8 mouse cellular contexts compared by ENCODE assay signal in the genomic region with DNA sequence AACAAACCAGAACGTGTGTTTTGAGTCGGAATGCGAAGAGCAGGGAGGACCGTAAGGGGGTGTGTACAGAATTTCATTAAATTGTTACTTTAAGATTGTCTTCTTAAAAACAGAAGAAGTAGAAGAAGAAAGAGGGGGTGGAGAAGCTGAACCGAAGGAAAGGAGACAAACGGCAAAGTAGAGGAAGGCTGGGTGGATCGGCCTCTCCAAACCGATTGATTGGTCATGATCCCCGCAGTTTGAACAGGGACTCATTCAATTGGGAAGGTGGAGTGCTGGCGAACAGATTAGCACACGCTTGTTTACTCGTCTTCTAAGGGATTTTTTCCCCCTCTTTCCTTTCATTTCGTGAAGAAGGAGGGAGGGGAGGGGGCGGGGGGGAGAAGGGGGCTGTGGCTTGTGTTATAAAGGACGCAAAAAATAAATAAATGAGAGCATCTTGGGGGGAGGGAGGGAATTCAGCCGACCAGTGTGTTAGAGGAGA. TPM values are rescaled to one million over a fixed set of nuclear protein-coding genes. Genes with fewer than 3 reads are reported as not detected.
A peak's percentile ranks its signal among the peaks of the same experiment; 100 is the strongest.
DNase-seq lines count a peak whose midpoint lies in the region; ATAC-seq and TF ChIP-seq lines count a peak whose summit lies in the region.

A gene (plus strand): TSS at position 434 of the 484 bp plus-strand sequence.

- ATAC-seq in heart, embryonic 14.5 days (ENCODE audit: insufficient number of reproducible peaks, insufficient read depth, low FRiP score, low read depth), result no peak
- ATAC-seq in heart, postnatal 0 days (ENCODE audit: insufficient read depth, low read depth), result no peak
- ATAC-seq in midbrain, embryonic 12.5 days (ENCODE audit: low FRiP score, low read depth), result no peak
- no peak for ATAC-seq in granulocyte monocyte progenitor cell, adult 5-6 weeks (replicated peaks; ENCODE audit: poor library complexity, severe bottlenecking)

- H3K4me3 ChIP-seq in heart, embryonic 14.5 days (ENCODE audit: control insufficient read depth in 1 of 2, insufficient read depth in 1 of 2, low read depth in 1 of 2, low read length in 2 of 2), result peak within 1 kb of the TSS; percentile 55 to 57
- peak within 1 kb of the TSS; percentile 58 for H3K4me3 ChIP-seq in heart, postnatal 0 days (ENCODE audit: low read depth, low read length)
- peak within 1 kb of the TSS; percentile 60 for H3K4me3 ChIP-seq in midbrain, embryonic 12.5 days

- no peaks in the 10 kb centered on the region; the same call in 1 of the 2 replicates for H3K27me3 ChIP-seq in heart, embryonic 14.5 days (ENCODE audit: control insufficient read depth, insufficient read depth, low read length)
- peaks cover 15% of the 10 kb centered on the region for H3K27me3 ChIP-seq in heart, postnatal 0 days (ENCODE audit: control insufficient read depth, insufficient read depth, low read length)
- peaks cover 39% of the 10 kb centered on the region for H3K27me3 ChIP-seq in midbrain, embryonic 12.5 days

- no peak for DNase-seq in heart, postnatal 36 days
- DNase-seq in adipocyte (ENCODE audit: low spot score), result peak; percentile 8
- DNase-seq in heart, postnatal 0 days (ENCODE audit: low spot score), result no peak
- DNase-seq in testis, postnatal 14 days (ENCODE audit: low spot score), result no peak
- DNase-seq in MN1 (ENCODE audit: low spot score), result no peak

- H3K27ac ChIP-seq in heart, embryonic 14.5 days (replicated peaks in 1 of 2; ENCODE audit: control insufficient read depth in 1 of 2, insufficient read depth in 1 of 2, low read depth in 2 of 2, low read length in 2 of 2), result no peak within 1 kb of the TSS
- H3K27ac ChIP-seq in heart, postnatal 0 days (ENCODE audit: low read depth), result no peak within 1 kb of the TSS
- H3K27ac ChIP-seq in midbrain, embryonic 12.5 days (replicated peaks), result no peak within 1 kb of the TSS

- peak within 1 kb of the TSS; percentile 75 for H3K9ac ChIP-seq in heart, embryonic 14.5 days (ENCODE audit: low read length)
- peak within 1 kb of the TSS; percentile 67 for H3K9ac ChIP-seq in heart, postnatal 0 days (replicated peaks; ENCODE audit: low read depth, low read length)
- peak within 1 kb of the TSS; percentile 58 for H3K9ac ChIP-seq in midbrain, embryonic 12.5 days (replicated peaks)

- H3K4me1 ChIP-seq in heart, embryonic 14.5 days (ENCODE audit: control insufficient read depth in 2 of 2, insufficient read depth in 2 of 2, low read length in 2 of 2), result peaks cover 6 to 12% of the 10 kb centered on the region in 2 experiments
- no peaks in the 10 kb centered on the region for H3K4me1 ChIP-seq in heart, postnatal 0 days (ENCODE audit: control insufficient read depth, insufficient read depth)
- H3K4me1 ChIP-seq in midbrain, embryonic 12.5 days, result peaks cover 27% of the 10 kb centered on the region

- H3K4me2 ChIP-seq in heart, embryonic 14.5 days (ENCODE audit: low read length), result peak within 1 kb of the TSS; percentile 95
- peak within 1 kb of the TSS; percentile 96 for H3K4me2 ChIP-seq in heart, postnatal 0 days (ENCODE audit: low read depth, low read length)
- H3K4me2 ChIP-seq in midbrain, embryonic 12.5 days (replicated peaks), result peak within 1 kb of the TSS; percentile 91

- under 1% methylated on average over 16 of the region's 16 CpGs for WGBS in heart, embryonic 14.5 days
- under 1% methylated on average over 15 of the region's 16 CpGs for WGBS in heart, postnatal 0 days
- 1% methylated on average over 15 of the region's 16 CpGs for WGBS in midbrain, embryonic 12.5 days

- TF ChIP-seq EP300 in heart, postnatal 0 days (IDR thresholded peaks at IDR 0.05; ENCODE audit: low read depth), result no peak

- no peak for TF ChIP-seq CTCF in heart, postnatal 0 days (IDR thresholded peaks at IDR 0.05; ENCODE audit: low read depth)

- H3K36me3 ChIP-seq in heart, embryonic 14.5 days (ENCODE audit: control insufficient read depth, insufficient read depth, low read length), result no peaks in the 10 kb centered on the region
- H3K36me3 ChIP-seq in heart, postnatal 0 days (replicated peaks; ENCODE audit: control insufficient read depth, insufficient read depth, low read length), result no peaks in the 10 kb centered on the region
- H3K36me3 ChIP-seq in midbrain, embryonic 12.5 days, result no peaks in the 10 kb centered on the region

- intact Hi-C loops in heart, postnatal 36 days (cut with DNase I), result loop anchor here (2.0 to 10.0 kb wide), 2 partner anchors 373 to 589 kb away; no protein-coding TSS in a partner anchor

- H3K9me3 ChIP-seq in heart, embryonic 14.5 days (ENCODE audit: control insufficient read depth, low read length), result no peaks in the 10 kb centered on the region
- no peaks in the 10 kb centered on the region for H3K9me3 ChIP-seq in heart, postnatal 0 days (replicated peaks; ENCODE audit: control insufficient read depth, low read length)
- no peaks in the 10 kb centered on the region for H3K9me3 ChIP-seq in midbrain, embryonic 12.5 days

RNA-seq across cellular contexts. Expression of the gene that starts here (rescaled TPM):
- 0.40 and 0.73 TPM in 2 replicates for polyA plus RNA-seq in heart, embryonic 14.5 days (2014; fragmentation: Nextera tagmentation; extraction: Ambion mirVana)
- total RNA-seq in heart, postnatal 36 days (2021), result under 1 TPM; 0.43 to 0.50 TPM
- 1.2 and 1.9 TPM in 2 replicates for total RNA-seq in heart, postnatal 0 days (2014; rRNA removed; ENCODE audit: low replicate concordance)
- 0.14 and 0.19 TPM in 2 replicates for polyA plus RNA-seq in heart, postnatal 0 days (2015; fragmentation: Nextera tagmentation; extraction: Ambion mirVana)
- 1.3 and 1.5 TPM in 2 replicates for polyA plus RNA-seq in midbrain, embryonic 12.5 days (2016; fragmentation: Nextera tagmentation; extraction: Ambion mirVana)
- not detected in 2 replicates for total RNA-seq in granulocyte monocyte progenitor cell, adult 5-6 weeks (2014; fragmentation: Nextera tagmentation)
- total RNA-seq in granulocyte monocyte progenitor cell, adult 5-6 weeks (2017), result not detected in 2 replicates
